Mouse (Mus musculus) adrenal gland, postnatal 4 days (tissue): ENCODE results near the gene Gm11559. TPM values are rescaled to one million over a fixed set of nuclear protein-coding genes. Genes with fewer than 3 reads are reported as not detected.
"Not testable (repeated sequence)": the region's sequence is repeated elsewhere in the genome, so short reads cannot be mapped to it uniquely, and the experiment has no call there.

Experiments
- DNase-seq, 2 experiments: peaks; one replicate each; pipeline ENCODE4 v3.0.0; 2021 to 2022; ENCODE audit warnings: low spot score in 2 of 2, mixed read lengths in 2 of 2
- long read RNA-seq, 2 experiments: library from polyadenylated mRNA; stranded (forward); transcript quantifications; one replicate each; pipeline ENCODE4 v2.0.0; 2021
- total RNA-seq, 2 experiments: library from RNA; stranded (reverse); gene quantifications; 2 replicates each; pipeline ENCODE4 v1.2.3; 2021

Gene Gm11559
- not detected for total RNA-seq
- long read RNA-seq, experiment 1 = 0 reads
- long read RNA-seq, experiment 2 = 0 reads

- not testable (repeated sequence) for DNase-seq
Measured at GRCm38 (mm10) chr11:99864176-99864575, at the start of gene Gm11559. Gm11559 (plus strand) TSS chr11:99864476.

- not testable (repeated sequence) for DNase-seq
Measured at GRCm38 (mm10) chr11:99815566-99815965, 48.7 kb upstream of the Gm11559 start, which contains the start of gene Gm11564. Gm11564 (minus strand) TSS chr11:99815666.

- no peak for DNase-seq
Measured at GRCm38 (mm10) chr11:99837966-99838365, 26.3 kb upstream of the Gm11559 start, which contains the start of gene 2300003K06Rik. 2300003K06Rik (minus strand) TSS chr11:99838066.

GRCm38 (mm10) chr11:99842185-99842584 lies 22.1 kb upstream of the Gm11559 start:
- no peak for DNase-seq

GRCm38 (mm10) chr11:99846746-99847145 lies 17.5 kb upstream of the Gm11559 start:
- no peak for DNase-seq

- no peak for DNase-seq
Measured at GRCm38 (mm10) chr11:99851508-99851907, 12.8 kb upstream of the Gm11559 start, which contains the start of gene Krtap4-16. Krtap4-16 (minus strand) TSS chr11:99851608.

- no peak for DNase-seq
Measured at GRCm38 (mm10) chr11:99854121-99854520, 10.2 kb upstream of the Gm11559 start.

- no peak for DNase-seq
Measured at GRCm38 (mm10) chr11:99857617-99858016, 6.7 kb upstream of the Gm11559 start, which contains the start of gene Gm11568. Gm11568 (plus strand) TSS chr11:99857917.

- DNase-seq = no peak
Measured at GRCm38 (mm10) chr11:99858761-99859160, 5.5 kb upstream of the Gm11559 start.

GRCm38 (mm10) chr11:99873089-99873488 lies 8.8 kb downstream of the Gm11559 start, which contains the start of gene Krtap9-1:
Krtap9-1 (plus strand) TSS chr11:99873389.
- not testable (repeated sequence) for DNase-seq

GRCm38 (mm10) chr11:99878887-99879286 lies 14.6 kb downstream of the Gm11559 start, which contains the start of gene Gm11567:
Gm11567 (plus strand) TSS chr11:99879187.
- not testable (repeated sequence) for DNase-seq

- no peak for DNase-seq
Measured at GRCm38 (mm10) chr11:99907620-99908019, 43.3 kb downstream of the Gm11559 start, which contains the start of gene Krtap31-1. Krtap31-1 (plus strand) TSS chr11:99907920.

- DNase-seq = no peak
Measured at GRCm38 (mm10) chr11:99914451-99914850, 50.2 kb downstream of the Gm11559 start, which contains the start of gene Gm11565. Gm11565 (plus strand) TSS chr11:99914751.

Other genes with a start within 250 kb of the Gm11559 start
- not detected for gene Krtap2-4, start 249.6 kb upstream of the Gm11559 start, total RNA-seq
- gene Gm11562, start 244.0 kb upstream of the Gm11559 start, total RNA-seq = not detected
- gene Krtap4-1, start 236.2 kb upstream of the Gm11559 start, total RNA-seq = not detected
- not detected for gene Krtap4-2, start 229.4 kb upstream of the Gm11559 start, total RNA-seq
- not detected for gene Krtap4-7, start 220.4 kb upstream of the Gm11559 start, total RNA-seq
- gene Gm11555, start 214.2 kb upstream of the Gm11559 start, total RNA-seq = not detected
- gene Gm11563, start 205.5 kb upstream of the Gm11559 start, total RNA-seq = not detected
- not detected for gene Krtap4-6, start 198.5 kb upstream of the Gm11559 start, total RNA-seq
- gene Gm14190, start 173.7 kb upstream of the Gm11559 start, total RNA-seq = not detected
- gene Gm14180, start 130.2 kb upstream of the Gm11559 start, total RNA-seq = not detected
- not detected for gene Gm11595, start 91.6 kb upstream of the Gm11559 start, total RNA-seq
- not detected for gene Krtap4-8, start 83.8 kb upstream of the Gm11559 start, total RNA-seq
- gene Krtap4-9, start 79.3 kb upstream of the Gm11559 start, total RNA-seq = not detected
- not detected for gene Gm11596, start 71.0 kb upstream of the Gm11559 start, total RNA-seq
- gene Gm11569, start 65.5 kb upstream of the Gm11559 start, total RNA-seq = not detected
- gene Gm11554, start 60.0 kb upstream of the Gm11559 start, total RNA-seq = not detected
- not detected for gene Krtap4-13, start 54.6 kb upstream of the Gm11559 start, total RNA-seq
- not detected for gene Gm11564, start 48.8 kb upstream of the Gm11559 start, total RNA-seq
- not detected for gene 2300003K06Rik, start 26.4 kb upstream of the Gm11559 start, total RNA-seq
- gene Krtap4-16, start 12.9 kb upstream of the Gm11559 start, total RNA-seq = not detected
- gene Gm11568, start 6.6 kb upstream of the Gm11559 start, total RNA-seq = not detected
- gene Krtap9-1, start 8.9 kb downstream of the Gm11559 start, total RNA-seq = not detected
- not detected for gene Gm11567, start 14.7 kb downstream of the Gm11559 start, total RNA-seq
- not detected for gene Krtap31-1, start 43.4 kb downstream of the Gm11559 start, total RNA-seq
- not detected for gene Gm11565, start 50.3 kb downstream of the Gm11559 start, total RNA-seq
- gene Krtap31-2, start 71.8 kb downstream of the Gm11559 start, total RNA-seq = not detected
- not detected for gene Krtap9-5, start 84.0 kb downstream of the Gm11559 start, total RNA-seq
- not detected for gene Krtap29-1, start 114.6 kb downstream of the Gm11559 start, total RNA-seq
- not detected for gene Krtap16-1, start 122.1 kb downstream of the Gm11559 start, total RNA-seq
- gene Krtap17-1, start 129.5 kb downstream of the Gm11559 start, total RNA-seq = not detected
- not detected for gene Krt33a, start 151.7 kb downstream of the Gm11559 start, total RNA-seq
- gene Krt33b, start 165.4 kb downstream of the Gm11559 start, total RNA-seq = not detected
- gene Krt34, start 177.1 kb downstream of the Gm11559 start, total RNA-seq = not detected
- gene Krt31, start 186.1 kb downstream of the Gm11559 start, total RNA-seq = not detected
- gene Krt32, start 223.8 kb downstream of the Gm11559 start, total RNA-seq = not detected
- gene Krt35, start 231.8 kb downstream of the Gm11559 start, total RNA-seq = not detected
- under 1 TPM in 1 of 2 experiments, not detected in 1; 0.48 TPM for gene Krt36, start 241.2 kb downstream of the Gm11559 start, total RNA-seq